In genomic region chr2:107519761-107520160, GRCm38 (mm10) we compare ENCODE assay signal across 12 mouse cellular contexts.
A peak's percentile ranks its signal among the peaks of the same experiment; 100 is the strongest.
DNase-seq lines count a peak whose midpoint lies in the region; ATAC-seq and TF ChIP-seq lines count a peak whose summit lies in the region.
"Had no signal": no experiment of that assay in that cellular context is flagged by ENCODE, and none has a peak within 500 bp of the region (broad histone marks: within the 10 kb centered on the region; RNA-seq: fewer than 3 reads in every experiment).

No protein-coding gene starts in this region.

- H3K4me3 ChIP-seq in lung, embryonic 14.5 days (ENCODE audit: low read depth, low read length): no peak overlapping the region
- H3K4me3 ChIP-seq in lung, adult 2 months (replicated peaks; ENCODE audit: extremely low read depth, low read depth, low read length): no peak overlapping the region
- no peak overlapping the region for H3K4me3 ChIP-seq in hindbrain, embryonic 16.5 days (ENCODE audit: low read length)
- H3K4me3 ChIP-seq: liver, embryonic 15.5 days had no signal

- 44% methylated on average over 4 of the region's 4 CpGs for WGBS in lung, embryonic 14.5 days
- WGBS in lung, adult 2 months: 63% methylated on average over 4 of the region's 4 CpGs
- WGBS in hindbrain, embryonic 16.5 days: 69% methylated on average over 4 of the region's 4 CpGs

- no peak overlapping the region for H3K9ac ChIP-seq in lung, embryonic 14.5 days
- no peak overlapping the region for H3K9ac ChIP-seq in hindbrain, embryonic 16.5 days (ENCODE audit: low read depth, low read length)
- H3K9ac ChIP-seq: liver, embryonic 15.5 days had no signal

- ATAC-seq in lung, embryonic 14.5 days (ENCODE audit: insufficient read depth): no peak
- no peak for ATAC-seq in hindbrain, embryonic 16.5 days
- ATAC-seq: CD4-positive, CD25-positive, alpha-beta regulatory T cell, adult 4 months; hindbrain, postnatal 0 days had no signal

- H3K27ac ChIP-seq in lung, embryonic 14.5 days (ENCODE audit: low read depth): no peak overlapping the region
- no peak overlapping the region for H3K27ac ChIP-seq in hindbrain, embryonic 16.5 days (ENCODE audit: low read depth, low read length)
- H3K27ac ChIP-seq: hindbrain, postnatal 0 days; liver, embryonic 15.5 days had no signal

- no peak for TF ChIP-seq POLR2A in lung, adult 2 months (IDR thresholded peaks at IDR 0.05; ENCODE audit: borderline replicate concordance, extremely low read depth, low read depth, low read length)

- no peaks in the 10 kb centered on the region for H3K36me3 ChIP-seq in lung, embryonic 14.5 days (ENCODE audit: insufficient read depth)
- no peaks in the 10 kb centered on the region for H3K36me3 ChIP-seq in hindbrain, embryonic 16.5 days (ENCODE audit: control insufficient read depth, insufficient read depth, low read length)
- H3K36me3 ChIP-seq: liver, embryonic 15.5 days had no signal

- peak; percentile 3 for DNase-seq in lung, embryonic 14.5 days
- DNase-seq in lung, adult 2 months: no peak
- peak; percentile 66 to 79 for DNase-seq in frontal cortex, adult 2 months (ENCODE audit: extremely low spot score in 1 of 2, low spot score in 1 of 2)
- peak; percentile 25 to 38 for DNase-seq in layer of hippocampus, postnatal 14 days (ENCODE audit: low spot score in 2 of 2)
- peak; percentile 67 to 75 for DNase-seq in right cerebral cortex, postnatal 10 days (ENCODE audit: low spot score in 2 of 2)
- DNase-seq in urinary bladder, postnatal 10 days (ENCODE audit: low spot score): no peak
- DNase-seq in heart, postnatal 4 days: no peak
- DNase-seq: cerebellum, postnatal 36 days had no signal

- no peaks in the 10 kb centered on the region for H3K27me3 ChIP-seq in lung, embryonic 14.5 days (ENCODE audit: insufficient read depth, low read length)
- no peaks in the 10 kb centered on the region for H3K27me3 ChIP-seq in hindbrain, embryonic 16.5 days (replicated peaks; ENCODE audit: control insufficient read depth, insufficient read depth, low read length)
- H3K27me3 ChIP-seq: liver, embryonic 15.5 days had no signal

- no peaks in the 10 kb centered on the region for H3K4me1 ChIP-seq in lung, embryonic 14.5 days (ENCODE audit: insufficient read depth)
- H3K4me1 ChIP-seq in lung, adult 2 months (ENCODE audit: control insufficient read depth, insufficient read depth, low read length): no peaks in the 10 kb centered on the region
- no peaks in the 10 kb centered on the region for H3K4me1 ChIP-seq in hindbrain, embryonic 16.5 days (ENCODE audit: control insufficient read depth, insufficient read depth, low read depth, low read length)
- H3K4me1 ChIP-seq: liver, embryonic 15.5 days had no signal

- no peak overlapping the region for H3K4me2 ChIP-seq in lung, embryonic 14.5 days
- no peak overlapping the region for H3K4me2 ChIP-seq in hindbrain, embryonic 16.5 days (ENCODE audit: low read length)
- H3K4me2 ChIP-seq: liver, embryonic 15.5 days had no signal

- no peaks in the 10 kb centered on the region for H3K9me3 ChIP-seq in lung, embryonic 14.5 days (ENCODE audit: low read depth, low read length)
- H3K9me3 ChIP-seq in hindbrain, embryonic 16.5 days (ENCODE audit: control insufficient read depth, low read length): peaks cover 2% of the 10 kb centered on the region; the same call in 1 of the 2 replicates
- H3K9me3 ChIP-seq: liver, embryonic 15.5 days had no signal

- TF ChIP-seq CTCF in lung, embryonic 14.5 days (IDR thresholded peaks at IDR 0.05; ENCODE audit: low read depth): no peak
- no peak for TF ChIP-seq CTCF in lung, adult 2 months (IDR thresholded peaks at IDR 0.05; ENCODE audit: insufficient read depth, low read length)

Comparison
In these comparisons a context has a peak if more than half of its experiments do, and no peak if none do; other contexts are left out.
1. DNase-seq: peak in lung, embryonic 14.5 days (single experiment), frontal cortex, adult 2 months (2 of 2), layer of hippocampus, postnatal 14 days (2 of 2) and right cerebral cortex, postnatal 10 days (2 of 2); none in lung, adult 2 months (single experiment), urinary bladder, postnatal 10 days (single experiment) and heart, postnatal 4 days (single experiment).